Mouse (Mus musculus): ENCODE data around the gene Vcam1.

DNA sequence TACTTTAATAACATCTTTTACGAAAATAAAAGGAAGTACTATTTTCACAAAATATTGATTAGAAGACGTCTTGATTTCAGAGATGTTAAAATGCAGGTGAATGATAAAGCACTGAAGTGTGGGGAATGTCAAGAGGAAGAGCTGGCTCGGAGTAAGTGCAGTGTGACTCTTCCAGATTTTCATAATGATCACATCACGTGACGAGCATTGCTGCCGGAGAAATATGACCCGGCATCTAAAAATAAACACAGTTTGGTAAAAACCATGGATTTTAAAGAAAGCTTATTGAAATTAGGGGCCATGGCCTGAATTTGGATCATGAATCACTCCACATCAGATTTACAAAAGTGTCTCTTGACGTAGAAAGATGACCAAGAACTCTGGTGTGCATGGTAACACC lies 36.8 kb upstream of the Vcam1 start:
- no peak for TF ChIP-seq CTCF (IDR thresholded peaks at IDR 0.05; ENCODE audit: low read depth)
- no peak for TF ChIP-seq EP300 (IDR thresholded peaks at IDR 0.05; ENCODE audit: low read depth)
